Mouse (Mus musculus): ENCODE data around the gene Rab44. TPM values are rescaled to one million over a fixed set of nuclear protein-coding genes. Genes with fewer than 3 reads are reported as not detected.

Gene Rab44
- polyA plus RNA-seq, 1 experiment from 2014 or later = 4.4 TPM

- no peak overlapping the region for H3K4me3 ChIP-seq (ENCODE audit: low read depth, low read length)
- no peak for ATAC-seq (replicated peaks; ENCODE audit: low FRiP score)
- 66% methylated on average over 5 of the region's 5 CpGs for WGBS
- DNase-seq (ENCODE audit: low spot score) = no peak
- no peaks in the 10 kb centered on the region for H3K9me3 ChIP-seq (ENCODE audit: control insufficient read depth, low read length)
- H3K27me3 ChIP-seq (replicated peaks; ENCODE audit: control insufficient read depth, insufficient read depth, low read length) = no peaks in the 10 kb centered on the region
- no peaks in the 10 kb centered on the region for H3K36me3 ChIP-seq (ENCODE audit: control insufficient read depth, insufficient read depth, low read length)
- no peak overlapping the region for H3K9ac ChIP-seq (ENCODE audit: low read depth, low read length)
- no peak overlapping the region for H3K27ac ChIP-seq (ENCODE audit: low read depth, low read length)
- H3K4me1 ChIP-seq (replicated peaks; ENCODE audit: control insufficient read depth, insufficient read depth, low read length) = 0 out of 2 replicates have a peak, but pooled peaks cover 4% of the 10 kb centered on the region
- H3K4me2 ChIP-seq = no peak overlapping the region
These were observed 15.4 kb downstream of the Rab44 start for GRCm38 (mm10) chr17:29129341-29129740.

- no peak overlapping the region for H3K4me2 ChIP-seq
- WGBS = 71% methylated on average over 5 of the region's 5 CpGs
- H3K4me3 ChIP-seq (ENCODE audit: low read depth, low read length) = no peak overlapping the region
- H3K27ac ChIP-seq (ENCODE audit: low read depth, low read length) = no peak overlapping the region
- no peaks in the 10 kb centered on the region for H3K27me3 ChIP-seq (replicated peaks; ENCODE audit: control insufficient read depth, insufficient read depth, low read length)
- no peak for ATAC-seq (replicated peaks; ENCODE audit: low FRiP score)
- DNase-seq (ENCODE audit: low spot score) = no peak
- H3K36me3 ChIP-seq (ENCODE audit: control insufficient read depth, insufficient read depth, low read length) = no peaks in the 10 kb centered on the region
- 0 out of 2 replicates have a peak, but pooled peaks cover 4% of the 10 kb centered on the region for H3K4me1 ChIP-seq (replicated peaks; ENCODE audit: control insufficient read depth, insufficient read depth, low read length)
- no peak overlapping the region for H3K9ac ChIP-seq (ENCODE audit: low read depth, low read length)
- H3K9me3 ChIP-seq (ENCODE audit: control insufficient read depth, low read length) = no peaks in the 10 kb centered on the region
These were observed 21.1 kb downstream of the Rab44 start for GRCm38 (mm10) chr17:29135066-29135465.

GRCm38 (mm10) chr17:29136236-29136635 lies 22.3 kb downstream of the Rab44 start:
- Histone ChIP-seq H3K4me2 (no peak overlapping the region), H3K27me3 (replicated peaks; ENCODE audit: control insufficient read depth, insufficient read depth, low read length) (no peaks in the 10 kb centered on the region), H3K9ac (ENCODE audit: low read depth, low read length) (no peak overlapping the region), H3K27ac (ENCODE audit: low read depth, low read length) (no peak overlapping the region), H3K4me3 (ENCODE audit: low read depth, low read length) (no peak overlapping the region), H3K4me1 (replicated peaks; ENCODE audit: control insufficient read depth, insufficient read depth, low read length) (0 out of 2 replicates have a peak, but pooled peaks cover 4% of the 10 kb centered on the region), H3K36me3 (ENCODE audit: control insufficient read depth, insufficient read depth, low read length) (no peaks in the 10 kb centered on the region), H3K9me3 (ENCODE audit: control insufficient read depth, low read length) (no peaks in the 10 kb centered on the region)
- no peak for DNase-seq (ENCODE audit: low spot score)
- WGBS = 72% methylated on average over 6 of the region's 6 CpGs
- no peak for ATAC-seq (replicated peaks; ENCODE audit: low FRiP score)

- no peaks in the 10 kb centered on the region for H3K36me3 ChIP-seq (ENCODE audit: control insufficient read depth, insufficient read depth, low read length)
- 0 out of 2 replicates have a peak, but pooled peaks cover 4% of the 10 kb centered on the region for H3K4me1 ChIP-seq (replicated peaks; ENCODE audit: control insufficient read depth, insufficient read depth, low read length)
- H3K4me2 ChIP-seq = no peak overlapping the region
- no peak overlapping the region for H3K4me3 ChIP-seq (ENCODE audit: low read depth, low read length)
- no peak overlapping the region for H3K9ac ChIP-seq (ENCODE audit: low read depth, low read length)
- 84% methylated on average over 7 of the region's 7 CpGs for WGBS
- no peak overlapping the region for H3K27ac ChIP-seq (ENCODE audit: low read depth, low read length)
- H3K27me3 ChIP-seq (replicated peaks; ENCODE audit: control insufficient read depth, insufficient read depth, low read length) = no peaks in the 10 kb centered on the region
- ATAC-seq (replicated peaks; ENCODE audit: low FRiP score) (no peak), DNase-seq (ENCODE audit: low spot score) (no peak)
- no peaks in the 10 kb centered on the region for H3K9me3 ChIP-seq (ENCODE audit: control insufficient read depth, low read length)
These were observed 24.0 kb downstream of the Rab44 start for GRCm38 (mm10) chr17:29137906-29138305.

GRCm38 (mm10) chr17:29141577-29141976 lies 27.6 kb downstream of the Rab44 start:
- Histone ChIP-seq H3K27ac (ENCODE audit: low read depth, low read length) (no peak overlapping the region), H3K27me3 (replicated peaks; ENCODE audit: control insufficient read depth, insufficient read depth, low read length) (no peaks in the 10 kb centered on the region), H3K4me1 (replicated peaks; ENCODE audit: control insufficient read depth, insufficient read depth, low read length) (no peaks in the 10 kb centered on the region), H3K4me3 (ENCODE audit: low read depth, low read length) (no peak overlapping the region), H3K9ac (ENCODE audit: low read depth, low read length) (no peak overlapping the region), H3K36me3 (ENCODE audit: control insufficient read depth, insufficient read depth, low read length) (no peaks in the 10 kb centered on the region), H3K4me2 (no peak overlapping the region), H3K9me3 (ENCODE audit: control insufficient read depth, low read length) (no peaks in the 10 kb centered on the region)
- 75% methylated on average over 3 of the region's 3 CpGs for WGBS
- no peak for DNase-seq (ENCODE audit: low spot score)
- no peak for ATAC-seq (replicated peaks; ENCODE audit: low FRiP score)

GRCm38 (mm10) chr17:29143266-29143665 lies 29.3 kb downstream of the Rab44 start:
- H3K4me1 ChIP-seq (replicated peaks; ENCODE audit: control insufficient read depth, insufficient read depth, low read length) = no peaks in the 10 kb centered on the region
- H3K9me3 ChIP-seq (ENCODE audit: control insufficient read depth, low read length) = no peaks in the 10 kb centered on the region
- H3K9ac ChIP-seq (ENCODE audit: low read depth, low read length) = no peak overlapping the region
- ATAC-seq (replicated peaks; ENCODE audit: low FRiP score) = no peak
- no peak overlapping the region for H3K27ac ChIP-seq (ENCODE audit: low read depth, low read length)
- no peak overlapping the region for H3K4me2 ChIP-seq
- H3K27me3 ChIP-seq (replicated peaks; ENCODE audit: control insufficient read depth, insufficient read depth, low read length) = no peaks in the 10 kb centered on the region
- WGBS = 88% methylated on average over 8 of the region's 8 CpGs
- DNase-seq (ENCODE audit: low spot score) = no peak
- no peaks in the 10 kb centered on the region for H3K36me3 ChIP-seq (ENCODE audit: control insufficient read depth, insufficient read depth, low read length)
- H3K4me3 ChIP-seq (ENCODE audit: low read depth, low read length) = no peak overlapping the region

- Histone ChIP-seq H3K4me1 (replicated peaks; ENCODE audit: control insufficient read depth, insufficient read depth, low read length) (no peaks in the 10 kb centered on the region), H3K4me2 (no peak overlapping the region), H3K27me3 (replicated peaks; ENCODE audit: control insufficient read depth, insufficient read depth, low read length) (no peaks in the 10 kb centered on the region), H3K27ac (ENCODE audit: low read depth, low read length) (no peak overlapping the region), H3K4me3 (ENCODE audit: low read depth, low read length) (no peak overlapping the region), H3K9me3 (ENCODE audit: control insufficient read depth, low read length) (no peaks in the 10 kb centered on the region), H3K36me3 (ENCODE audit: control insufficient read depth, insufficient read depth, low read length) (no peaks in the 10 kb centered on the region), H3K9ac (ENCODE audit: low read depth, low read length) (no peak overlapping the region)
- 84% methylated on average over 12 of the region's 12 CpGs for WGBS
- DNase-seq (ENCODE audit: low spot score) (no peak), ATAC-seq (replicated peaks; ENCODE audit: low FRiP score) (no peak)
These were observed 31.2 kb downstream of the Rab44 start for GRCm38 (mm10) chr17:29145101-29145500.

- no peaks in the 10 kb centered on the region for H3K36me3 ChIP-seq (ENCODE audit: control insufficient read depth, insufficient read depth, low read length)
- 67% methylated on average over 14 of the region's 14 CpGs for WGBS
- H3K27ac ChIP-seq (ENCODE audit: low read depth, low read length) = no peak overlapping the region
- no peaks in the 10 kb centered on the region for H3K4me1 ChIP-seq (replicated peaks; ENCODE audit: control insufficient read depth, insufficient read depth, low read length)
- H3K27me3 ChIP-seq (replicated peaks; ENCODE audit: control insufficient read depth, insufficient read depth, low read length) = no peaks in the 10 kb centered on the region
- no peak overlapping the region for H3K9ac ChIP-seq (ENCODE audit: low read depth, low read length)
- no peak for DNase-seq (ENCODE audit: low spot score)
- ATAC-seq (replicated peaks; ENCODE audit: low FRiP score) = no peak
- no peak overlapping the region for H3K4me3 ChIP-seq (ENCODE audit: low read depth, low read length)
- no peak overlapping the region for H3K4me2 ChIP-seq
- H3K9me3 ChIP-seq (ENCODE audit: control insufficient read depth, low read length) = no peaks in the 10 kb centered on the region
These were observed 33.3 kb downstream of the Rab44 start for GRCm38 (mm10) chr17:29147273-29147672.

GRCm38 (mm10) chr17:29147773-29148172 lies 33.8 kb downstream of the Rab44 start:
- WGBS = 79% methylated on average over 6 of the region's 6 CpGs
- no peak overlapping the region for H3K4me2 ChIP-seq
- H3K27me3 ChIP-seq (replicated peaks; ENCODE audit: control insufficient read depth, insufficient read depth, low read length) = no peaks in the 10 kb centered on the region
- no peaks in the 10 kb centered on the region for H3K36me3 ChIP-seq (ENCODE audit: control insufficient read depth, insufficient read depth, low read length)
- no peak for ATAC-seq (replicated peaks; ENCODE audit: low FRiP score)
- H3K4me1 ChIP-seq (replicated peaks; ENCODE audit: control insufficient read depth, insufficient read depth, low read length) = no peaks in the 10 kb centered on the region
- H3K27ac ChIP-seq (ENCODE audit: low read depth, low read length) = no peak overlapping the region
- H3K4me3 ChIP-seq (ENCODE audit: low read depth, low read length) = no peak overlapping the region
- no peak overlapping the region for H3K9ac ChIP-seq (ENCODE audit: low read depth, low read length)
- no peaks in the 10 kb centered on the region for H3K9me3 ChIP-seq (ENCODE audit: control insufficient read depth, low read length)
- no peak for DNase-seq (ENCODE audit: low spot score)

Data from liver, embryonic 11.5 days (tissue).